Mouse (Mus musculus): ENCODE data around the gene Lrrc4c.

Lrrc4c gene

GRCm38 (mm10) chr2:96317387-96318299 is at the start of gene Lrrc4c:
TSS of gene Lrrc4c (plus strand) at chr2:96318169.
- peak; percentile 23 for DNase-seq (ENCODE audit: low read depth, low spot score)

- DNase-seq (ENCODE audit: low read depth, low spot score) = no peak
Observed at GRCm38 (mm10) chr2:96275061-96275460, 42.9 kb upstream of the Lrrc4c start.

- DNase-seq (ENCODE audit: low read depth, low spot score) = no peak
Observed at GRCm38 (mm10) chr2:96282926-96283325, 35.0 kb upstream of the Lrrc4c start.

DNA sequence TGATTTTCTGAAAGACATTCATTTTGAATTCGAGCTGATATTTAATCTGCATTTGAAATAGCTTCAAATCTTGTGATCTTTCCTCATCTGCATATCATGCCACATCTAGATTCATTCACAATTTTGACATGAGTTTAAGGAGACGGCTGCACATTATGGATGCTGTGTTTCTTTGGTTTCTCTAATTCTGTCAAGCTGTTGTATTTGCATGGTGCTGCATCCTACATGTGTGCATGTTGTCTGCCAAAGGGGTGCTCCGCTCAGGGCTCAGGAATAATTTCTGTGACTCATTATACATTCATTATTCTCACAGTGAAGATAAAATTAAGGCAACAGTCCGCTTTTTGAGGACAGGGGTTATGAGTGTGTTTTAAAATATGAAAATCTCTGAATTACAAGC is 30.5 kb upstream of the Lrrc4c start:
- no peak for DNase-seq (ENCODE audit: low read depth, low spot score)

GRCm38 (mm10) chr2:96290541-96290940 is 27.4 kb upstream of the Lrrc4c start:
- no peak for DNase-seq (ENCODE audit: low read depth, low spot score)

DNA sequence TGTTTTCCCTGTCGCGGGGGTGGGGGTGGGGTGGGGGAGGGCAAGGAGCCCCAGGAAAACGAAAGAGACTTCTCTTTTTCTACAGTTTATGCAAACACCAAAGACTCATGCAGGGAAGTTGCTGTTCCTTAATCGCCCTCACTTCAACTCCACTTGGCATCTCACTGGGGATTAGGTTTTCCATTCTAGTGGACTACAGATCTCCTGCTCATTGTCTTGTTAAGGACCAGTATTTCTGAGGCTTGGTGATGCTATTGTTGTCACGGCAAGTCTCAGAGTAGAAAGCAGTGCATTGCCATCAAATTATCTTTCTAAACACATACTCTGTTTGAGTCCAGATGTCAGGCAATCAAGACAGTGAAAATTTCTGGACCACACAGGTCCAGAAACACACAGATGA is 2.9 kb upstream of the Lrrc4c start:
- no peak for DNase-seq (ENCODE audit: low read depth, low spot score)

GRCm38 (mm10) chr2:96316531-96316930 is 1.4 kb upstream of the Lrrc4c start:
- no peak for DNase-seq (ENCODE audit: low read depth, low spot score)

GRCm38 (mm10) chr2:96318556-96318955 is 587 bp downstream of the Lrrc4c start:
- DNase-seq (ENCODE audit: low read depth, low spot score) = no peak

GRCm38 (mm10) chr2:96319201-96319600 is 1.2 kb downstream of the Lrrc4c start:
- no peak for DNase-seq (ENCODE audit: low read depth, low spot score)

- DNase-seq (ENCODE audit: low read depth, low spot score) = no peak
Observed at GRCm38 (mm10) chr2:96319649-96320048, 1.7 kb downstream of the Lrrc4c start.

DNA sequence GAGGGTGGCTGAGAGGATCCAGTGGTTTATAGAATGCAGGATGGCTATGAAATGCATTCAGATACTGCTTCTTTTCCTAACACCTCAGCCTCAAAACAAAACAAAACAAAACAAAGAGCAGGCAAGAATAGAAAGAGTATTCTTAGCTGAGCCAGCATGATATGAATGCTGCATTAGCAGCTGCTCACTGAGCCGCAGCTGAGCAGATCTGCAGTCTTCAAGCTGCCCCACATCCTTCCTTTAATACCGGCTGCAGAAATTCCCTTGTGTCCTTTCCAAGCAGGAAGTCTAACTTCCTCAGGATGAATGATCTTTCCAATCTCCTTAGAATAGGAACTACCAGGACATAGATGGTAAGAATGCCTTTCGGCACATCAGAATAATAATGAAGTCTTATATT is 16.7 kb downstream of the Lrrc4c start:
- no peak for DNase-seq (ENCODE audit: low read depth, low spot score)

DNA sequence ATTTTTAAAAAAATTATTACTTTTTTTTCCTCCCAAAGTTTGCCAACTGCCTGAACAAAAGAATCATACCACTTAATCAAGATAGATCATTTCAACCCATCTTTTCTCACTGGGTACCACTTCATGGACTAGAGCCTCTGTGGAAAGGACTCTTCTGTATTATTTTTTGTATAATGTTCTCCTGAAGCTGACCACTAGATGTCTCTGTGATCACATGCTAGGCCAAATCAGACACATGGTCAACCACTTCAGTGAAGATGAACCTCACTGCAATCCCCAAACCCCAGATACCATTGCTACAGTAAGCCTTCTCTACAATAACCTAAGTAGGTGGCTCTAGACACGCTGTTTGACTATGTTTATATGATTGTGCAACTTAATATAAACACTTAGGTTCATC is 19.4 kb downstream of the Lrrc4c start:
- DNase-seq (ENCODE audit: low read depth, low spot score) = no peak

DNA sequence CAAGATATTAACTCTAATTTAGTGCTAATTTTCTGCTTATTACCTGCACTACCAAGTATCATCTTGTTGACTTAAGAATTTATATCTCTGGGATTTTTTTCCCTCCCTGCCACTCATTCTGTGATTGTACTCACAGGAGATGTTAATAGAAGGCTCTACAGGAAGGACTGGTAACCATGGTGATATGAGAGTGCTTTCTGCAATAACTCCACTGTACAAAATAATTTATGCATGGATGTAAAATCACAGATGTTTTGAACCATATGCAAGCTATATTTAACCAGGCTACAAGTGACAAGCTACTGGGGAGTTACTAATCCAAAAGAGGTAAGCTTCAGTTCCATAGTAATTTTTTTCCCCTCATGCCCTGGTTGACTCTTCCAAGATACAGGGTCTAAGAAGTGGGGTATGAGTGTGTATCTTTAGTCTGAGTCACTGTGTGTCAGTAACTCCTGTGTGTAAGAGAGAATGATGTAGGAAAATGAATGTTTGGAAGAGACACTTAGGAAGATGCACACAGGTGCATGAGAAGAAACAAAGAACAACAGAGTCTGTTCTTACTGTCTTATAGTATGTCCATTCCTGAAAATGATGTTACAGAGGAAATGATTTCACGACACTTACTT is 83.3 kb downstream of the Lrrc4c start:
- DNase-seq (ENCODE audit: low read depth, low spot score) = no peak

- DNase-seq (ENCODE audit: low read depth, low spot score) = no peak
Observed at GRCm38 (mm10) chr2:96402514-96402913, 84.5 kb downstream of the Lrrc4c start.

DNA sequence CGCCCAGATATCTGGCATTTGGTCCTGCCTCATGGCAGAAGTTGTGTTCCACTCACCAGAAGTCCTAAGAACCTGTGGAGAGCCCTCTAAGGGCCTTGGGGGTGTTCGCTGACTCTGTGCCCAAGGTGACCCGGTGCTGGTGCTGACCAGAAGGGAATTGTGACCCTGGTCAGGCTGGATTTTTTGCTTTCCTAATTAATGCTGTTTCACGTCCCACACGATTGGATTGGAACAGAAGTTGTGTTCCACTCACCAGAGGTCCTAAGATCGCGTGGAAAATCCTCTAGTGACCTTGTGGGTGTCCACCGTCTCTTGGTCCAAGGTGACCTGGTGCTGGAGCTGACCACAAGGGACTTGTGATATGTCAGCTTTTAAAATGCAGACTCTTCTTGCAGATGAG is 88.9 kb downstream of the Lrrc4c start:
- DNase-seq (ENCODE audit: low read depth, low spot score) = no peak

GRCm38 (mm10) chr2:96411182-96411581 is 93.2 kb downstream of the Lrrc4c start:
- DNase-seq (ENCODE audit: low read depth, low spot score) = no peak

- no peak for DNase-seq (ENCODE audit: low read depth, low spot score)
Observed at GRCm38 (mm10) chr2:96461566-96461965, 143.6 kb downstream of the Lrrc4c start.

DNA sequence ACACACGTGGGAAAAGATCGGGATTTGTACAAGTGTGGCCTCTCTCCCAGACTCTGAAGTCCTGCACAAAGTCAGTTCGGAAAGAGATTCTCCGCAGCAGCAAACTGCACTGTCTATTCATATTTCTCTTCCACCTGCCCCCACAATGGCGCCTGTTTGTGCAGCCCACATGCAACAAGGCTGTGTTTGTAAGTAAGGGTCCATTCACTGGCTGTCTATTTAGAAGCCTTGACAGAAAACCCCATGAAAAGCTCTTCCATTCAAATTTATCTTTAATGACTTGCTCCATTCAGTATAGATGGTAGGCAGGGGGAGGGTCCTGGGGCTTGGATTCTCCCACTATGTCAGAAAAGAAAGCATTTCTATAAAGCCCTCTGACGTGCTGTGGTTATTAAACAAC is 157.7 kb downstream of the Lrrc4c start:
- DNase-seq (ENCODE audit: low read depth, low spot score) = peak; percentile 1

DNA sequence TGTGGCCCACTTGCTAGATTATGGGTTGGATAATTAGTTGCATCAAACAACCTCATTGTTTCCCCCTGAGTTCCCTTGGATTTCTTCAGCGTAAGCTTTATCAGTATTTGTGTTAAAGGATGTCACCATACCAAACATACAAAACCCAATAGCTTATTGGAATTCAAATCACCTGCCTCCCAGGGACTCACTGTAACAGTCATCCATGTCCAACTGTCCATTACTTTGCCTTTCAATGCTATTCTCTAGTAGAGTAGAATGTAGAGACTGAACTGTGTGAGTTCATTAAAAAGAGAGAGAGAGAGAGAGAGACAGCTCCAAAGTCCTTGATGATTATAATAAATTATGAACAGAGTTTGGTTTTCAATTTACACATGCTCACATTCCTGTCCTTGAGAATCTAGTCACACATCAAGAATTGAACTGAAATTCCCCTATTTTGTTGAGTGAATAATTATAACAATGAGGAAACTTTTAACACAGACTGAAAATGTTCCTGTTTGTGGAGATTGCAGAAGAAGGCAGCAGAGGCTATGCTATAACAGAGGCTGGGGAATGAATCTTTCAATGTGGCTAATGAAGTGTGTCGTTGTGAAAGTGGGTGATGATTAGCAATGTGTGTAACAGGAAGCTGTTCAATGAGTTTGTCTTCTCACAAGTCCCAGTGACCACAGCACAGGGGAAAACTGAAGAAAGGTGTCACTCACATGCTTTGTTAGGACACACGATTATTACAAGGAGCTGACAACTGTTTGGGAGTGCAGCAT is 181.3 kb downstream of the Lrrc4c start:
- no peak for DNase-seq (ENCODE audit: low read depth, low spot score)

DNA sequence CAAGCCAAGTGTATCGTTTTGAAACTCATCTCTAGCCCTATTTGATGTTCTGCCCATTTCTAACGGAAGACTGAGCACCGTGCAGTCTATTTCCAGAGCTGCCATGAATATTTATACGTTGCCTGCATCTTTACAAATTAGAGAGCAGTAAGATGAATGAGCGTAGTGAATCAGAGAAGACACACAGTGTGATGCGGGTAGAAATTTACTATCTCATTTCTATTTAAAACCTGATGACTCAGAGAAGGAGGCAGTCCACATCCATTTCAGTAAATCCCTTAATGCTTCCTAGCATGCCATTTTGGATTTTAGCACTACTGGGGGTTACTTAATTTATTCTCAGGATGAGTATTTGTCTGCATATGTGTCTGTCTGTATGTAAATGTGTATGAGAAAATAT is 186.2 kb downstream of the Lrrc4c start:
- DNase-seq (ENCODE audit: low read depth, low spot score) = no peak

DNA sequence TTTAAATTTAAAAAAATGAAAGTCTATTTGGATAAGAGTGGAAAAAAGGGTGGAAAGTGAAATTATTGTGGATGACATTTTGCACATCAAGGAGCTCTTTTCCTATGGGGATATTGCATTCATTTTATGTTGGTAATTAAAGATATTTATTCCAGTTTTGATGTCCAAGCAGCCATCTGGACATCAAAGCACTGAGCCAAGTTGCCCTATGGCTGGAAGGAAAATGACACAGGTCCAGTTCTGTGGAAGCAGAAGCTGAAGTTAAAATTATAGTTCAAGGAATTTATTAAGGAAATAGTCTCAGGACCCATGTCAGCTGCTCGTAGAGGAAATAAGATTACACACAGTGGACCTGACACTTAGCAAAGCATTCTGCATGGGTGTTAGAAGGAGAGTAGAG is 187.7 kb downstream of the Lrrc4c start:
- DNase-seq (ENCODE audit: low read depth, low spot score) = no peak

- no peak for DNase-seq (ENCODE audit: low read depth, low spot score)
Observed at GRCm38 (mm10) chr2:96508991-96509390, 191.0 kb downstream of the Lrrc4c start.

All from mesoderm, embryonic 11.5 days (tissue).